Comparison of ENCODE assay signal across 8 mouse cellular contexts in the genomic region with DNA sequence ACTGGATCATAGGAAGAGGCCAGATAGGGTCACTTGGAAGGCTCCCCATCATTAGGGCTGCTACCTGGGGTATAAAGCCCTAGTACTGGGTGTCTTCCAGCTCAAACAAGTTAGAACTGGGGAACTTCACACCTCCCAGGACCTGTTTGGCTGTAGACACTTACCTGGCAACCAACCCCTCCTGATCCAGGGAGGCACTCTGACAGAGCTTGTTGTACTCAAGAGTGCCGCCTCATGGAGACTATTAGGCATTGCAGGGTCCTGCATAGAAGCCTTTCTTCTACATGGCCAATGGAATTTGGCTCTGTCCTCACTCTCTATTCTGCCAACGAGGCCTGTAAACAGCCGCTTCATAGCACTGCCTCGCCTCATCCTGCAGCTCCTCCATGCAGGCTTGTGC. TPM values are rescaled to one million over a fixed set of nuclear protein-coding genes. Genes with fewer than 3 reads are reported as not detected.
DNase-seq lines count a peak whose midpoint lies in the region; ATAC-seq and TF ChIP-seq lines count a peak whose summit lies in the region.

No protein-coding gene starts in this region.

- peak; percentile 61 for ATAC-seq in common myeloid progenitor, adult 5-6 weeks (replicated peaks; ENCODE audit: low read depth, poor library complexity, severe bottlenecking)
- no peak for ATAC-seq in hindbrain, postnatal 0 days
- ATAC-seq in megakaryocyte progenitor cell, adult 5-6 weeks (replicated peaks; ENCODE audit: poor library complexity) = peak; percentile 64; the same call in 1 of the 2 replicates

- peak; percentile 71 for DNase-seq in embryo, embryonic 10 days (ENCODE audit: low spot score)
- no peak for DNase-seq in embryo, embryonic 9.5 days (ENCODE audit: extremely low spot score)
- DNase-seq in ovary, postnatal 14 days (ENCODE audit: low spot score) = peak; percentile 45
- no peak for DNase-seq in ovary, postnatal 10 days (ENCODE audit: low spot score)
- DNase-seq in hindbrain, postnatal 0 days (ENCODE audit: low spot score) = peak; percentile 81
- DNase-seq in ovary, postnatal 36 days (ENCODE audit: low spot score) = no peak

- H3K4me1 ChIP-seq in hindbrain, postnatal 0 days (ENCODE audit: insufficient read depth, low read length) = peaks cover 6% of the 10 kb centered on the region; the same call in 1 of the 2 replicates

- 20% methylated on average over 4 of the region's 4 CpGs for WGBS in hindbrain, postnatal 0 days

- no peak overlapping the region for H3K4me2 ChIP-seq in hindbrain, postnatal 0 days (ENCODE audit: low read depth, low read length)

- H3K9me3 ChIP-seq in hindbrain, postnatal 0 days (ENCODE audit: low read length) = no peaks in the 10 kb centered on the region

- H3K36me3 ChIP-seq in hindbrain, postnatal 0 days (ENCODE audit: insufficient read depth, low read length) = 0 out of 2 replicates have a peak, but pooled peaks cover 9% of the 10 kb centered on the region

- peak; percentile 78 for TF ChIP-seq CTCF in hindbrain, postnatal 0 days (IDR thresholded peaks at IDR 0.05; ENCODE audit: low read depth)

- no peak overlapping the region for H3K27ac ChIP-seq in hindbrain, postnatal 0 days

- no peak overlapping the region for H3K4me3 ChIP-seq in hindbrain, postnatal 0 days (ENCODE audit: low read length)

- H3K27me3 ChIP-seq in hindbrain, postnatal 0 days (ENCODE audit: insufficient read depth, low read length) = no peaks in the 10 kb centered on the region

- H3K9ac ChIP-seq in hindbrain, postnatal 0 days (replicated peaks; ENCODE audit: low read length) = no peak overlapping the region

RNA-seq across cellular contexts. Expression of a gene that starts 17.9 kb away (rescaled TPM):
- total RNA-seq in common myeloid progenitor, adult 5-6 weeks (2017) = not detected in 2 replicates
- 0.26 and 1.0 TPM in 2 replicates for total RNA-seq in hindbrain, postnatal 0 days (2014; rRNA removed)
- 0.72 and 0.80 TPM in 2 replicates for polyA plus RNA-seq in hindbrain, postnatal 0 days (2015; fragmentation: Nextera tagmentation; extraction: Ambion mirVana)
- not detected in 2 replicates for total RNA-seq in megakaryocyte progenitor cell, adult 5-6 weeks (2015)
- total RNA-seq in megakaryocyte progenitor cell, adult 5-6 weeks (2017) = not detected in 2 replicates

RNA-seq across cellular contexts. Expression of a gene that starts 32.5 kb away (rescaled TPM):
- 6.3 and 6.6 TPM in 2 replicates for total RNA-seq in common myeloid progenitor, adult 5-6 weeks (2017)
- 25.5 and 34.2 TPM in 2 replicates for total RNA-seq in hindbrain, postnatal 0 days (2014; rRNA removed)
- polyA plus RNA-seq in hindbrain, postnatal 0 days (2015; fragmentation: Nextera tagmentation; extraction: Ambion mirVana) = 33.2 and 36.6 TPM in 2 replicates
- total RNA-seq in megakaryocyte progenitor cell, adult 5-6 weeks (2015) = 10.0 and 11.1 TPM in 2 replicates
- total RNA-seq in megakaryocyte progenitor cell, adult 5-6 weeks (2017) = 3.7 and 7.6 TPM in 2 replicates

Comparison
In these comparisons a context has a peak if more than half of its experiments do, and no peak if none do; other contexts are left out.
1. DNase-seq: peak in embryo, embryonic 10 days (single experiment), ovary, postnatal 14 days (single experiment) and hindbrain, postnatal 0 days (single experiment); none in embryo, embryonic 9.5 days (single experiment), ovary, postnatal 10 days (single experiment) and ovary, postnatal 36 days (single experiment).